Mouse (Mus musculus): ENCODE data around the gene Slc25a30. TPM values are rescaled to one million over a fixed set of nuclear protein-coding genes. Genes with fewer than 3 reads are reported as not detected.
A peak's percentile ranks its signal among the peaks of the same experiment; 100 is the strongest.
"Not testable (repeated sequence)": the region's sequence is repeated elsewhere in the genome, so short reads cannot be mapped to it uniquely, and the experiment has no call there.

Slc25a30 gene
- polyA plus RNA-seq, 1 experiment from 2014 or later, result 12.2 TPM

- Histone ChIP-seq H3K27ac (no peak overlapping the region), H3K4me3 (no peak overlapping the region), H3K36me3 (no peaks in the 10 kb centered on the region), H3K27me3 (peaks cover 14% of the 10 kb centered on the region), H3K4me1 (replicated peaks) (peaks cover 9% of the 10 kb centered on the region), H3K4me2 (no peak overlapping the region), H3K9ac (no peak overlapping the region), H3K9me3 (no peaks in the 10 kb centered on the region)
- 86% methylated on average over 6 of the region's 6 CpGs for WGBS
- ATAC-seq (ENCODE audit: low FRiP score), result no peak
Observed at GRCm38 (mm10) chr14:75789291-75789690, 2.5 kb upstream of the Slc25a30 start.

- no peak for ATAC-seq (ENCODE audit: low FRiP score)
- H3K9me3 ChIP-seq, result no peaks in the 10 kb centered on the region
- H3K9ac ChIP-seq, result no peak overlapping the region
- H3K27ac ChIP-seq, result no peak overlapping the region
- H3K4me3 ChIP-seq, result no peak overlapping the region
- 39% methylated on average over 7 of the region's 7 CpGs for WGBS
- no peaks in the 10 kb centered on the region for H3K36me3 ChIP-seq
- H3K4me2 ChIP-seq, result peak overlapping the region; percentile 69
- H3K4me1 ChIP-seq (replicated peaks), result peaks cover 9% of the 10 kb centered on the region
- H3K27me3 ChIP-seq, result peaks cover 11% of the 10 kb centered on the region
Observed at GRCm38 (mm10) chr14:75787794-75788175, 948 bp upstream of the Slc25a30 start.

GRCm38 (mm10) chr14:75786424-75786867, 391 bp downstream of the Slc25a30 start:
- Histone ChIP-seq H3K4me3 (peak overlapping the region; percentile 76), H3K36me3 (peaks cover 5% of the 10 kb centered on the region), H3K4me2 (peak overlapping the region; percentile 69), H3K27ac (peak overlapping the region; percentile 97), H3K9ac (peak overlapping the region; percentile 89), H3K27me3 (peaks cover 11% of the 10 kb centered on the region), H3K9me3 (no peaks in the 10 kb centered on the region), H3K4me1 (replicated peaks) (peaks cover 9% of the 10 kb centered on the region)
- peak; percentile 90 for ATAC-seq (ENCODE audit: low FRiP score)
- WGBS, result under 1% methylated on average over 31 of the region's 31 CpGs

- no peak overlapping the region for H3K4me3 ChIP-seq
- peaks cover 18% of the 10 kb centered on the region for H3K36me3 ChIP-seq
- no peak for ATAC-seq (ENCODE audit: low FRiP score)
- H3K27ac ChIP-seq, result no peak overlapping the region
- WGBS, result 96% methylated on average over 4 of the region's 4 CpGs
- no peak overlapping the region for H3K9ac ChIP-seq
- H3K4me1 ChIP-seq (replicated peaks), result no peaks in the 10 kb centered on the region
- H3K27me3 ChIP-seq, result no peaks in the 10 kb centered on the region
- no peaks in the 10 kb centered on the region for H3K9me3 ChIP-seq
- H3K4me2 ChIP-seq, result no peak overlapping the region
Observed at GRCm38 (mm10) chr14:75779913-75780312, 6.9 kb downstream of the Slc25a30 start.

GRCm38 (mm10) chr14:75776637-75777036, 10.2 kb downstream of the Slc25a30 start:
- H3K4me2 ChIP-seq, result no peak overlapping the region
- no peaks in the 10 kb centered on the region for H3K27me3 ChIP-seq
- H3K27ac ChIP-seq, result no peak overlapping the region
- H3K9me3 ChIP-seq, result no peaks in the 10 kb centered on the region
- ATAC-seq (ENCODE audit: low FRiP score), result no peak
- no peaks in the 10 kb centered on the region for H3K4me1 ChIP-seq (replicated peaks)
- peaks cover 37% of the 10 kb centered on the region for H3K36me3 ChIP-seq
- H3K4me3 ChIP-seq, result no peak overlapping the region
- WGBS, result 90% methylated on average over 8 of the region's 8 CpGs
- H3K9ac ChIP-seq, result no peak overlapping the region

DNA sequence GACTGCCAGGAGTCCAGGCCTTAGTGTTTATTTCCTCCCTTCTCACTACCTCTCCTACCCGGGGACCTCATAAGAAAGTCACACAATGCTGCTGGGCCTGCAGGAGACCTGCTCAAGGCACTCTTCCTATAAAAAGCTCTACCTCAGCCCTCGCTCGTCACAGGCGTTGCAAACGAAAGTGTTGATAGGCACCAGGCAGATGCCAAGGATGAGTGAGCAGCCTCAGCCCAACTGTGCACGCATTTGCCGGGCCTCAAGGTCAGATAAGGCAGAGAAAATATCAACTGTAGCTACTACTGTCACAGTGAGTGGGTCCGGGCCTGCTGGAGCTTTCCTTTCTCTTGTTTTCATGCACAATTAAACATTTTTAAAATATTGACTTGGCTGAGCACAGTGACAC, 13.4 kb downstream of the Slc25a30 start:
- 81% methylated on average over 8 of the region's 8 CpGs for WGBS
- no peak for ATAC-seq (ENCODE audit: low FRiP score)

DNA sequence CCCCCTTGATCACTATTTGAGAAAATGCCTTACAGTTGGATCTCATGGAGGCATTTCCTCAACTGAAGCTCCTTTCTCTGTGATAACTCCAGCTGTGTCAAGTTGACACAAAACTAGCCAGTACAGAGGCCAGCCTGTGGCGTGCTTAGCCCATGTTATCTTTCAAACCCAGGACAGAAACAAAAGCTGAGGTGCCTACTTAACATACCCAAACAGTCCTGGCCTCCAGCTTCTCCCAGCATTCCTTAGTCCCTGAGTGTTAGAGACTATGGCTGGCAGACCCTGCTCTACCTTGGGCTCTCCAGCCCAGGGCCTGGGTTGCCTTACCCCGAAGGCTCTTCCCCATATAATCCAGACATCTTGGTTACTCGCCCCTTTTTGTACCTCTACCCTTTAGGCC, 14.4 kb downstream of the Slc25a30 start:
- H3K9ac ChIP-seq; H3K4me3 ChIP-seq; H3K4me1 ChIP-seq (replicated peaks); H3K27ac ChIP-seq; H3K27me3 ChIP-seq; H3K9me3 ChIP-seq; ATAC-seq (ENCODE audit: low FRiP score); H3K4me2 ChIP-seq: not testable (repeated sequence)
- peaks cover 54% of the 10 kb centered on the region for H3K36me3 ChIP-seq
- 91% methylated on average over 3 of the region's 3 CpGs for WGBS

More for the DNA sequence above, 13.4 kb downstream of the Slc25a30 start:
- no peak overlapping the region for H3K4me2 ChIP-seq
- no peak overlapping the region for H3K4me3 ChIP-seq
- H3K4me1 ChIP-seq (replicated peaks), result no peaks in the 10 kb centered on the region
- H3K36me3 ChIP-seq, result peaks cover 54% of the 10 kb centered on the region
- no peaks in the 10 kb centered on the region for H3K27me3 ChIP-seq
- no peak overlapping the region for H3K27ac ChIP-seq
- no peaks in the 10 kb centered on the region for H3K9me3 ChIP-seq
- H3K9ac ChIP-seq, result no peak overlapping the region

GRCm38 (mm10) chr14:75771101-75771501, 15.7 kb downstream of the Slc25a30 start:
- Histone ChIP-seq H3K27me3 (no peaks in the 10 kb centered on the region), H3K4me3 (no peak overlapping the region), H3K9me3 (no peaks in the 10 kb centered on the region), H3K4me2 (no peak overlapping the region), H3K9ac (no peak overlapping the region), H3K4me1 (replicated peaks) (no peaks in the 10 kb centered on the region; the same call in 1 of the 2 replicates), H3K27ac (no peak overlapping the region), H3K36me3 (peaks cover 63% of the 10 kb centered on the region)
- 92% methylated on average over 8 of the region's 8 CpGs for WGBS
- no peak for ATAC-seq (ENCODE audit: low FRiP score)

DNA sequence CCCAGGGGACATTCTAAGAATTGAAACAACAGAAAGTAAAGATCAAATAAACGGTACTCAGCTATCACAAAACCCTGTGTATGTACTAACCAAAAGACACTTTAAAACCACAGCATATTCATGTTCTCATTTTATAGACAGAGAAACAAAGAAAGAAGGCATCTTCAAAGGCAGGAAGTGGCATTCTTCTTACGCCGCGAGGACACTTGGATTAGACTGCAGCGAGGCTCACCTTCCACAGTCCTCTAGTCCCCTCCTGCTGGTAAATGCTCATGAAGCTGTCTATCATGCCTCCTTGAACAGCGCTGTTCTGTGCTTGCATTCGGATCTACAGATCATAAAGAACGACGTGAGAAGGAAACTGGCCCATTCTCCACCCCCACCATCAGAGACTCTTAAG, 17.5 kb downstream of the Slc25a30 start:
- peaks cover 65% of the 10 kb centered on the region for H3K36me3 ChIP-seq
- no peaks in the 10 kb centered on the region; the same call in 1 of the 2 replicates for H3K4me1 ChIP-seq (replicated peaks)
- H3K4me2 ChIP-seq, result no peak overlapping the region
- H3K9me3 ChIP-seq, result no peaks in the 10 kb centered on the region
- 87% methylated on average over 9 of the region's 9 CpGs for WGBS
- no peaks in the 10 kb centered on the region for H3K27me3 ChIP-seq
- ATAC-seq (ENCODE audit: low FRiP score), result no peak
- no peak overlapping the region for H3K4me3 ChIP-seq
- no peak overlapping the region for H3K27ac ChIP-seq
- no peak overlapping the region for H3K9ac ChIP-seq

- WGBS, result 4% methylated on average over 1 of the region's 1 CpGs
- H3K9me3 ChIP-seq, result no peaks in the 10 kb centered on the region
- no peak overlapping the region for H3K9ac ChIP-seq
- ATAC-seq (ENCODE audit: low FRiP score), result peak; percentile 52
- H3K36me3 ChIP-seq, result peaks cover 64% of the 10 kb centered on the region
- no peak overlapping the region for H3K4me3 ChIP-seq
- H3K27me3 ChIP-seq, result no peaks in the 10 kb centered on the region
- no peak overlapping the region for H3K27ac ChIP-seq
- H3K4me2 ChIP-seq, result no peak overlapping the region
- H3K4me1 ChIP-seq (replicated peaks), result no peaks in the 10 kb centered on the region; the same call in 1 of the 2 replicates
Observed at GRCm38 (mm10) chr14:75768275-75768608, 18.6 kb downstream of the Slc25a30 start.

GRCm38 (mm10) chr14:75767492-75768274, 19.2 kb downstream of the Slc25a30 start:
- H3K4me3 ChIP-seq, result no peak overlapping the region
- H3K4me1 ChIP-seq (replicated peaks), result no peaks in the 10 kb centered on the region; the same call in 1 of the 2 replicates
- peak; percentile 87 for ATAC-seq (ENCODE audit: low FRiP score)
- WGBS, result 56% methylated on average over 17 of the region's 17 CpGs
- peak overlapping the region; percentile 78 for H3K27ac ChIP-seq
- H3K4me2 ChIP-seq, result peak overlapping the region; percentile 36
- H3K9me3 ChIP-seq, result no peaks in the 10 kb centered on the region
- H3K27me3 ChIP-seq, result no peaks in the 10 kb centered on the region
- H3K36me3 ChIP-seq, result peaks cover 64% of the 10 kb centered on the region
- H3K9ac ChIP-seq, result no peak overlapping the region

GRCm38 (mm10) chr14:75761028-75761805, 25.6 kb downstream of the Slc25a30 start:
- Histone ChIP-seq H3K4me3 (no peak overlapping the region), H3K27me3 (peaks cover 11% of the 10 kb centered on the region), H3K27ac (no peak overlapping the region), H3K4me2 (no peak overlapping the region), H3K9me3 (no peaks in the 10 kb centered on the region), H3K36me3 (peaks cover 29% of the 10 kb centered on the region), H3K9ac (no peak overlapping the region), H3K4me1 (replicated peaks) (no peaks in the 10 kb centered on the region)
- no peak for ATAC-seq (ENCODE audit: low FRiP score)
- WGBS, result 64% methylated on average over 10 of the region's 10 CpGs
